Mouse (Mus musculus) urinary bladder, postnatal 25 days (tissue): ENCODE measurements around the gene Ankrd34c.

Experiments used
- DNase-seq: peaks from one replicate; pipeline ENCODE4 v3.0.0; 2022; ENCODE audit warnings: low spot score

Ankrd34c gene

GRCm38 (mm10) chr9:89738295-89738694 is at the start of gene Ankrd34c:
Gene Ankrd34c, minus strand, starts transcription at chr9:89738475.
- no peak for DNase-seq

GRCm38 (mm10) chr9:89787532-89787931 is 49.3 kb upstream of the Ankrd34c start:
- DNase-seq: no peak

- no peak for DNase-seq
Observed at GRCm38 (mm10) chr9:89781395-89781927, 43.2 kb upstream of the Ankrd34c start.

GRCm38 (mm10) chr9:89779237-89779636 is 41.0 kb upstream of the Ankrd34c start:
- DNase-seq: no peak

- DNase-seq: no peak
Observed at GRCm38 (mm10) chr9:89771153-89771552, 32.9 kb upstream of the Ankrd34c start.

GRCm38 (mm10) chr9:89762017-89762416 is 23.7 kb upstream of the Ankrd34c start:
- DNase-seq: no peak

- DNase-seq: no peak
Observed at GRCm38 (mm10) chr9:89758569-89758968, 20.3 kb upstream of the Ankrd34c start.

- no peak for DNase-seq
Observed at GRCm38 (mm10) chr9:89758139-89758538, 19.9 kb upstream of the Ankrd34c start.

- no peak for DNase-seq
Observed at GRCm38 (mm10) chr9:89757571-89757970, 19.3 kb upstream of the Ankrd34c start.

- no peak for DNase-seq
Observed at GRCm38 (mm10) chr9:89740041-89740440, 1.8 kb upstream of the Ankrd34c start.

- DNase-seq: no peak
Observed at GRCm38 (mm10) chr9:89737888-89738287, 387 bp downstream of the Ankrd34c start.

- DNase-seq: peak; percentile 11
Observed at GRCm38 (mm10) chr9:89736932-89737705, 1.2 kb downstream of the Ankrd34c start.

GRCm38 (mm10) chr9:89706906-89707305 is 31.4 kb downstream of the Ankrd34c start:
- no peak for DNase-seq

- DNase-seq: no peak
Observed at GRCm38 (mm10) chr9:89705197-89705533, 33.1 kb downstream of the Ankrd34c start.

- DNase-seq: peak; percentile 87
Observed at GRCm38 (mm10) chr9:89704265-89705196, 33.7 kb downstream of the Ankrd34c start, which contains the start of gene Tmed3. Gene Tmed3, minus strand, starts transcription at chr9:89705068.

GRCm38 (mm10) chr9:89700910-89701457 is 37.3 kb downstream of the Ankrd34c start:
- DNase-seq: no peak

- no peak for DNase-seq
Observed at GRCm38 (mm10) chr9:89695143-89695542, 43.1 kb downstream of the Ankrd34c start.

GRCm38 (mm10) chr9:89693670-89694069 is 44.6 kb downstream of the Ankrd34c start:
- DNase-seq: no peak

GRCm38 (mm10) chr9:89689179-89689578 is 49.1 kb downstream of the Ankrd34c start:
- no peak for DNase-seq

- DNase-seq: no peak
Observed at GRCm38 (mm10) chr9:89687503-89688226, 50.6 kb downstream of the Ankrd34c start.

- DNase-seq: no peak
Observed at GRCm38 (mm10) chr9:89686262-89686661, 52.0 kb downstream of the Ankrd34c start.

- no peak for DNase-seq
Observed at GRCm38 (mm10) chr9:89678974-89679373, 59.3 kb downstream of the Ankrd34c start.
